Mouse (Mus musculus) macrophage (primary cell): Measurements from ENCODE around the gene Epn3. TPM values are rescaled to one million over a fixed set of nuclear protein-coding genes. Genes with fewer than 3 reads are reported as not detected.

Experiments
- H3K27ac ChIP-seq: fragments of 350-480 bp; formaldehyde crosslinking; 2 replicates; pipeline ENCODE4 v1.9.0; 2021
- H3K36me3 ChIP-seq: fragments of 350-480 bp; formaldehyde crosslinking; 2 replicates; pipeline ENCODE4 v1.9.0; 2021; ENCODE audit errors: inconsistent target
- H3K4me3 ChIP-seq: fragments of 350-480 bp; formaldehyde crosslinking; 2 replicates; pipeline ENCODE4 v1.9.0; 2021; ENCODE audit errors: inconsistent target
- H3K79me2 ChIP-seq: fragments of 350-480 bp; formaldehyde crosslinking; 2 replicates; pipeline ENCODE4 v1.9.0; 2021; ENCODE audit errors: inconsistent target
- WGBS: methylation state at CpG from one replicate; pipeline ENCODE4 v1.1.7; 2026; ENCODE audit warnings: inconsistent platforms; ENCODE audit not compliant: missing documents; 5-methylcytosine and 5-hydroxymethylcytosine counted together
- polyA plus RNA-seq: library from polyadenylated mRNA; stranded (reverse); fragments of 250-400 nt; gene quantifications from 3 replicates; pipeline ENCODE4 v1.2.4, GENCODE M21; 2018; ENCODE audit warnings: inconsistent platforms

Gene Epn3
- polyA plus RNA-seq, 1 experiment from 2014 or later = not detected

DNA sequence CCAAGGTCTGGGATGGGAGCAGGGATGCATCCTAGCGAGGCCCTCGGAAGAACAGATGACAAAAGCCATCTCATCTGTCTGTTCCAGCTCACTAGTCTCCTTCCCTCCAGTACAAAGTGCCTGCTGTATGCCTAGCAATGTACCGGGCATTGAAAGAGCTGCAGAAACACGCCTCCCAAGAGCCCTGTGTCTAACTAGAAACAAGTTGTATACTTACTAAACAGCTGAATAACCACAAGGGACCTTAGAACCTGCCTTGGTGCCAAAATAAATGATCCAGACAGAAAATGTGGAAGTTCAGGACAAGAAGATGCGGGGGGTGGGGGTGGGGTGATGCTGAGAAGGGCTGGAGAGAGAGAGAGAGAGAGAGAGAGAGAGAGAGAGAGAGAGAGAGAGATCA lies 54.9 kb downstream of the Epn3 start:
- WGBS = 88% methylated on average over 5 of the region's 5 CpGs
- no peaks in the 10 kb centered on the region for H3K36me3 ChIP-seq
- H3K4me3 ChIP-seq = no peak overlapping the region
- H3K27ac ChIP-seq = no peak overlapping the region
- no peaks in the 10 kb centered on the region for H3K79me2 ChIP-seq

DNA sequence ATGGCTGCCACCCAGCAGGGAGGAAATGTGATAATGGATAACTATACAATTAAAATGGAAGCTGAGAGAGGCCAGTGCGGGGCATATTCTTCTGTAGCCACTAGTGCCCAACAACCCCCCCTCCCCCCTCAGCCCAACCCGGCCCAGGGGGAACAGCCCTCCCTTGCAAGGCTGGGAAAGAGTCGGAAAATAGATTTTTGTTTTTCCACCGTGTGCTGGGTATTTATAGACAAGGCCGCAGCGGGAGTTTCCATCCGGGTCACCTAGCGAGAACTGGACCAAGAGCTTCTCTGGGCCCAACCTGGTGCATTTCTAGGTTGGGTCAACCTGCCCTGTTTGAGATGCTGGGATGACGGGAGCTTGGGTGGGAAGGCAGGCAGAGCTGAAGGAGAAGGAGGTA lies 58.0 kb downstream of the Epn3 start:
- Histone ChIP-seq H3K36me3 (no peaks in the 10 kb centered on the region), H3K27ac (no peak overlapping the region), H3K4me3 (no peak overlapping the region), H3K79me2 (no peaks in the 10 kb centered on the region)
- 87% methylated on average over 9 of the region's 9 CpGs for WGBS

DNA sequence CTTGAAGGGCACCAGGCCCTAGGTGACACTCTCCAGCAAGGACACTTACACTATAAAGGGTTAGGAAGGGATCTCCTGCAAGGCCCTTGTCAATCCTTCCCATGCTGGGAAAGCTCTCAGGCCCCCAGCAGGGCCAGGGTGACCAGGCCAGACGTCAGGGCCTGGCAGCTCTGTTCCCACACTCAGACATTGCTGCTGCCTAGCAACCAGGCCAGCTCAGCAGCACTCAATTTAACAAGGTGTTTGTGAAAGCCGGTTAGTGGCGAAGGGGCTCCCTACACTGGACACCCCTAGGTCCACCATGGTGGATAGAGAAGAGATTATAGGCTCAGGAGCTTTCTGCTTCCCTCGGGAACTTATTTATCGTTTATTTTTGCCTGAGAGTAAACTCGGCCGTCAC lies 58.7 kb downstream of the Epn3 start:
- whole genome bisulfite sequencing = 93% methylated on average over 7 of the region's 7 CpGs
- H3K36me3 ChIP-seq = no peaks in the 10 kb centered on the region
- no peak overlapping the region for H3K27ac ChIP-seq
- H3K79me2 ChIP-seq = no peaks in the 10 kb centered on the region
- no peak overlapping the region for H3K4me3 ChIP-seq

DNA sequence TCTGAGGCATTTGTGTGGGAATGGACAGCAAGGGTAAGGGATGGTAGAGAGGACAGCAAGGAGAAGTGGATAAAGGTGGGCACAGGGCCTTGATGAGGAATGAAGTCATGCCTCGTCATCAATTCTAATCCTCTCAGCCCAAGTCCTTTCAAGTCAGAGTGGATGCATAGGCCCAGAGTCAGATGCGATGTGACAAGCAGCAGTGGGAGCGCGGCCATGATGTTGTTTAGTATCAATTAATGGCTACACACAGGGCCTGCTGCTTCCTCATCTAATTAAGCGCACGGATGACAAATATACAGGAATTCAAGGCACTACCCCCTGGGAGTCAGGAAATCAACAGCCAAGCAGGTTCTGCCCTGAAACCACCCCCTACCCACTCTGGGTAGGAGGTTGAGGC lies 59.4 kb downstream of the Epn3 start:
- no peaks in the 10 kb centered on the region for H3K36me3 ChIP-seq
- no peaks in the 10 kb centered on the region for H3K79me2 ChIP-seq
- no peak overlapping the region for H3K4me3 ChIP-seq
- WGBS = 100% methylated on average over 6 of the region's 6 CpGs
- H3K27ac ChIP-seq = no peak overlapping the region

Other genes with a start within 250 kb of the Epn3 start
- not detected in 3 replicates for gene Gm21885, start 218.1 kb downstream of the Epn3 start, polyA plus RNA-seq
- 57.8 to 99.2 TPM (median 95.9 TPM) in 3 replicates for gene Luc7l3, start 178.0 kb downstream of the Epn3 start, polyA plus RNA-seq
- gene Ankrd40, start 172.0 kb downstream of the Epn3 start, polyA plus RNA-seq = 51.9 to 117 TPM (median 63.5 TPM) in 3 replicates
- 91.2 to 119 TPM (median 103 TPM) in 3 replicates for gene Abcc3, start 107.0 kb downstream of the Epn3 start, polyA plus RNA-seq
- gene Cacna1g, start 25.8 kb downstream of the Epn3 start, polyA plus RNA-seq = not detected in 3 replicates
- not detected in 3 replicates for gene Spata20, start 13.8 kb downstream of the Epn3 start, polyA plus RNA-seq
- gene Mycbpap, start 21.8 kb upstream of the Epn3 start, polyA plus RNA-seq = 0.11 to 0.23 TPM in 2 of 3 replicates, not detected in the other
- 2.5 to 4.1 TPM (median 3.0 TPM) in 3 replicates for gene Rsad1, start 49.3 kb upstream of the Epn3 start, polyA plus RNA-seq
- not detected in 3 replicates for gene Chad, start 65.1 kb upstream of the Epn3 start, polyA plus RNA-seq
- gene Acsf2, start 101.9 kb upstream of the Epn3 start, polyA plus RNA-seq = 8.6 to 26.2 TPM (median 15.8 TPM) in 3 replicates
- gene Lrrc59, start 129.8 kb upstream of the Epn3 start, polyA plus RNA-seq = 83.8 to 180 TPM (median 108 TPM) in 3 replicates
- 67.1 to 97.3 TPM (median 81.8 TPM) in 3 replicates for gene Mrpl27, start 153.8 kb upstream of the Epn3 start, polyA plus RNA-seq
- gene Eme1, start 154.0 kb upstream of the Epn3 start, polyA plus RNA-seq = 0.60 to 4.3 TPM (median 1.5 TPM) in 3 replicates
- 65.3 to 164 TPM (median 81.4 TPM) in 3 replicates for gene Xylt2, start 177.5 kb upstream of the Epn3 start, polyA plus RNA-seq
- gene Gm11541, start 204.5 kb upstream of the Epn3 start, polyA plus RNA-seq = 0.30 TPM in 1 of 3 replicates, not detected in the others
- not detected in 3 replicates for gene Cdc34b, start 241.8 kb upstream of the Epn3 start, polyA plus RNA-seq